Mouse (Mus musculus) neural tube, embryonic 15.5 days (tissue): Measurements from ENCODE around the gene Ebi3. TPM values are rescaled to one million over a fixed set of nuclear protein-coding genes. Genes with fewer than 3 reads are reported as not detected.
"Not testable (repeated sequence)": the region's sequence is repeated elsewhere in the genome, so short reads cannot be mapped to it uniquely, and the experiment has no call there.

Experiments used
- ATAC-seq: fragments of 200-750 bp; cut with Nextera tagmentation; 2 replicates; pipeline ENCODE4 v1.8.0; 2017; ENCODE audit warnings: mild to moderate bottlenecking, moderate TSS enrichment, moderate library complexity; ENCODE audit not compliant: low FRiP score
- H3K27ac ChIP-seq: fragments of 300-500 bp; sonication (generic); replicated peaks from 2 replicates; pipeline ENCODE4 v1.5.1; 2015; ENCODE audit warnings: mild to moderate bottlenecking, inconsistent platforms
- H3K27me3 ChIP-seq: fragments of 300-500 bp; sonication (generic); replicated peaks from 2 replicates; pipeline ENCODE4 v1.6.1; 2015; ENCODE audit warnings: inconsistent platforms
- H3K36me3 ChIP-seq: fragments of 300-500 bp; sonication (generic); 2 replicates; pipeline ENCODE4 v1.6.1; 2015; ENCODE audit warnings: inconsistent platforms
- H3K4me1 ChIP-seq: fragments of 300-500 bp; sonication (generic); 2 replicates; pipeline ENCODE4 v1.6.1; 2015; ENCODE audit warnings: inconsistent platforms
- H3K4me2 ChIP-seq: fragments of 300-500 bp; sonication (generic); 2 replicates; pipeline ENCODE4 v1.6.1; 2015; ENCODE audit warnings: inconsistent platforms, mild to moderate bottlenecking, moderate library complexity
- H3K4me3 ChIP-seq: fragments of 300-500 bp; sonication (generic); replicated peaks from 2 replicates; pipeline ENCODE4 v1.5.1; 2015; ENCODE audit warnings: mild to moderate bottlenecking, inconsistent platforms
- H3K9ac ChIP-seq: fragments of 300-500 bp; sonication (generic); replicated peaks from 2 replicates; pipeline ENCODE4 v1.6.1; 2015; ENCODE audit warnings: mild to moderate bottlenecking, inconsistent platforms
- H3K9me3 ChIP-seq: fragments of 300-500 bp; sonication (generic); replicated peaks from 2 replicates; pipeline ENCODE4 v1.6.1; 2016; ENCODE audit warnings: inconsistent platforms
- WGBS: fragments of 180-500 bp; shearing (Covaris S2); methylation state at CpG from one replicate; pipeline ENCODE4 v1.1.7; 2015; ENCODE audit warnings: mixed read lengths; 5-methylcytosine and 5-hydroxymethylcytosine counted together
- polyA plus RNA-seq: library from polyadenylated mRNA; unstranded; fragments of >200 nt; fragmentation: Nextera tagmentation; extraction: Ambion mirVana; gene quantifications from 2 replicates; pipeline ENCODE4 v1.2.1, GENCODE M21; 2015

Gene Ebi3
- polyA plus RNA-seq, result 7.4 and 9.0 TPM in 2 replicates

DNA sequence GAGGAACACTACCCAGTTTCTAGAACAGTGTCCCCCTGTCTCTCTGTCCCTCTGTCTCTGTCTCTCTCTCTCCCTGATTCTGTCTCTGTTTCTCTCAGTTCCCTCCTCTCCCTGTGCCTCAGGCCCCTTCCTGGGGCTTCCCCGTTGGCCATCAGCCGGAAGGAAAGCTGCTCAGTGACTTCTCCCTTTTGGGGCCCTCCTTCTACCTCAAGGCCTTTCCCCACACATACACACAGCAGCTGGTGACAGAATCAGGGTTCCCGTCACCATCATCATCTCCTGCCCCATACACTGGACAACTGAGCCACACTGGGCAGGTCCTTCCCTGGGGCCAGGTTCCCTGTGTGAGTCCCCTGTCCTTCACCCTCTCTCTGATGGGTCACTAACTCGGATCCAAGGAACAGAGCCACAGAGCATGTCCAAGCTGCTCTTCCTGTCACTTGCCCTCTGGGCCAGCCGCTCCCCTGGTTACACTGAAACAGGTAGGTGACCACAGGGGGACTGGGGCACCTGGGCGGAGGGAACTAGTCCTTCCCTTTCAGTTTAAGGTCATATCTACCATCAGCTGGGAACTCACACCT is at the start of gene Ebi3:
Ebi3 (plus strand) TSS at position 194 of the 581 bp plus-strand sequence.
- Histone ChIP-seq H3K4me3 (no peak within 1 kb of the TSS), H3K27ac (no peak within 1 kb of the TSS), H3K36me3 (no peaks in the 10 kb centered on the region), H3K4me2 (no peak within 1 kb of the TSS), H3K9ac (no peak within 1 kb of the TSS), H3K9me3 (no peaks in the 10 kb centered on the region), H3K27me3 (peaks cover 8% of the 10 kb centered on the region; the same call in 1 of the 2 replicates), H3K4me1 (peaks cover 22% of the 10 kb centered on the region)
- ATAC-seq, result no peak
- 76% methylated on average over 6 of the region's 6 CpGs for WGBS

DNA sequence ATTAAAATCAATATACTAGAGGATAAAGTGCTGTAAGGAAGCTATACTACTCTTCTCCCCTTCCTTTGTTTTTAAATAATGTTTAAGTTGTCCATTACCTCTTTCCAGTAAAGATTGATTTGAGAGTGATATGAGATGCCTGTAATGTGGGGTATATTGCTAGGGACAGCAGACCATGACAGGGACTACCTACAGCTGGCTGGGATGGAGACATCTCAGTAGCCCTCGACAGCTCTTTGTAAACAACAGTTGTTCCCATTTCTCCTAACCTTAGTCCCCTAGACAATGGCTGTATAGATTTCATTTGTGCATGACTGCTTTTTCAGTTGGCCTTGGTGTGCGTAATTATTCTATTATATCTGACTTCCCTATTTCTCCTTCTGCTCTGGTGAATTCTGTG is 49.4 kb upstream of the Ebi3 start:
- peaks cover 5% of the 10 kb centered on the region; the same call in 1 of the 2 replicates for H3K9me3 ChIP-seq
- H3K4me3 ChIP-seq, result no peak overlapping the region
- no peaks in the 10 kb centered on the region for H3K4me1 ChIP-seq
- 61% methylated on average over 2 of the region's 2 CpGs for WGBS
- ATAC-seq, result no peak
- no peak overlapping the region for H3K4me2 ChIP-seq
- H3K27ac ChIP-seq, result no peak overlapping the region
- peaks cover 9% of the 10 kb centered on the region for H3K36me3 ChIP-seq
- H3K9ac ChIP-seq, result no peak overlapping the region
- H3K27me3 ChIP-seq, result no peaks in the 10 kb centered on the region

GRCm38 (mm10) chr17:55903687-55904086 is 48.8 kb upstream of the Ebi3 start:
- 0 out of 2 replicates have a peak, but pooled peaks cover 3% of the 10 kb centered on the region for H3K36me3 ChIP-seq
- no peaks in the 10 kb centered on the region for H3K4me1 ChIP-seq
- H3K27ac ChIP-seq, result no peak overlapping the region
- H3K9ac ChIP-seq, result no peak overlapping the region
- no peak for ATAC-seq
- WGBS, result 85% methylated on average over 1 of the region's 1 CpGs
- no peaks in the 10 kb centered on the region for H3K9me3 ChIP-seq
- H3K27me3 ChIP-seq, result no peaks in the 10 kb centered on the region
- no peak overlapping the region for H3K4me2 ChIP-seq
- no peak overlapping the region for H3K4me3 ChIP-seq

GRCm38 (mm10) chr17:55904131-55904530 is 48.3 kb upstream of the Ebi3 start:
- Histone ChIP-seq H3K9ac (no peak overlapping the region), H3K4me3 (no peak overlapping the region), H3K27me3 (no peaks in the 10 kb centered on the region), H3K9me3 (no peaks in the 10 kb centered on the region), H3K27ac (no peak overlapping the region), H3K4me1 (no peaks in the 10 kb centered on the region), H3K4me2 (no peak overlapping the region), H3K36me3 (0 out of 2 replicates have a peak, but pooled peaks cover 3% of the 10 kb centered on the region)
- ATAC-seq, result no peak
- 74% methylated on average over 6 of the region's 6 CpGs for WGBS

DNA sequence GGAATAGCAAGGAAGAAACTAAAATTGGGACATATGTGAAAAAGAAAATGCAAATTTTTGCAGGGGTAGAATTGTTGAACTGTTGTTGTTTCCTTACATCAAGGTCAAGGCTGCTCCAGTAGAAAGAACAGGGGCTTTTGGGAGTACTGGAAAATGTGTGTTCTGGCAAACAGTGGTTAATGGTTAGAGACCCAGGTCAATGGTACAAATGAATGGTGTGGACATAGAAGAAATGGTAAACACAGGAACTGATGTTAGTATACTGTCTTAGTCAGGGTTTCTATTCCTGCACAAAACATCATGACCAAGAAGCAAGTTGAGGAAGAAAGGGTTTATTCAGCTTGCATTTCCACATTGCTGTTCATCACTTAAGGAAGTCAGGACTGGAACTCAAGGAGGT is 45.8 kb upstream of the Ebi3 start:
- H3K27me3 ChIP-seq, result no peaks in the 10 kb centered on the region
- no peak for ATAC-seq
- H3K9ac ChIP-seq, result no peak overlapping the region
- H3K4me1 ChIP-seq, result no peaks in the 10 kb centered on the region
- no peaks in the 10 kb centered on the region for H3K9me3 ChIP-seq
- no peak overlapping the region for H3K4me3 ChIP-seq
- H3K4me2 ChIP-seq, result no peak overlapping the region
- no peak overlapping the region for H3K27ac ChIP-seq
- H3K36me3 ChIP-seq, result no peaks in the 10 kb centered on the region

- Histone ChIP-seq H3K27me3 (no peaks in the 10 kb centered on the region), H3K27ac (peak overlapping the region; percentile 85), H3K4me1 (peaks cover 10% of the 10 kb centered on the region; the same call in 1 of the 2 replicates), H3K9ac (peak overlapping the region; percentile 73), H3K4me3 (peak overlapping the region; percentile 57), H3K9me3 (no peaks in the 10 kb centered on the region), H3K4me2 (peak overlapping the region; percentile 77), H3K36me3 (no peaks in the 10 kb centered on the region)
- 2% methylated on average over 33 of the region's 33 CpGs for WGBS
- ATAC-seq, result peak; percentile 98
These were observed 20.6 kb upstream of the Ebi3 start for GRCm38 (mm10) chr17:55931553-55932502.

DNA sequence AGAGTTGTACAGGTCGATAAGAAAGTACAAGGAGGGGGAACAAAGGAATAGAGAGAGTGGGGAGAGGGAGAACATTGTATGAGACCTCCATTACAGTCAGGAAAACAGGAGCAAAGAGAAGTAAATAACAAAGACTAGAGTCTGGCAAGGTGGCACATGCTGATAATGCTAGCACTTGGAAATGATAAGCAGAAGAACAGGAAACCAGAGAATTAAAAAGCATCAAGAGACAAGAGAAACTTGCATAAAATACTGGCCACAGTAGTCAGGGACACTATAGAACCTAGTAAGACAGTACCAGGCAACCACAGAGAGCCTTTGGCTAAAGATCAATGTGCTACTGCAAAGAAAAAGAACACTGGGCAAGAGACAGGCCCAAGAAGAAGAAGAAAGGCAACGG is 19.8 kb upstream of the Ebi3 start:
- no peaks in the 10 kb centered on the region for H3K36me3 ChIP-seq
- 71% methylated on average over 2 of the region's 2 CpGs for WGBS
- peak overlapping the region; percentile 73 for H3K9ac ChIP-seq
- peak overlapping the region; percentile 77 for H3K4me2 ChIP-seq
- ATAC-seq, result 0 out of 2 replicates have a peak, but pooled peaks have one; percentile 2
- H3K27ac ChIP-seq, result 0 out of 2 replicates have a peak overlapping the region, but pooled peaks have one; percentile 63
- peaks cover 10% of the 10 kb centered on the region; the same call in 1 of the 2 replicates for H3K4me1 ChIP-seq
- no peaks in the 10 kb centered on the region for H3K9me3 ChIP-seq
- peak overlapping the region; percentile 57 for H3K4me3 ChIP-seq
- H3K27me3 ChIP-seq, result no peaks in the 10 kb centered on the region

DNA sequence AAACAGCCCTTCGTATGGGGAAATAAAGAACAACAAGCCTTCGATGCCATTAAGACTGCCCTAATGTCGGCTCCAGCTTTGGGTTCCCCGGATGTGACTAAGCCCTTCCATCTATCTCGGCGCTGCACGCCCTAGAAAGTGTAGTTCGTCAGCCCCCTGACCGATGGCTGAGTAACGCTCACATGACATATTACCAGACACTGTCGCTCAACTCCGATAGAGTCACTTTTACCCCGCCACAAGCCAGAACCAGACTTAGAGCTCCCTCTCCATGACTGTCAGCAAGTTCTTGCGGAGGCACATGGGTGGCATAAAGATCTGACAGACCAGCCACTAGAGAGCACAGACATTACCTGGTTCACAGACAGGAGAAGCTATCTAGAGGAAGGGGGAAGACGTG is 19.2 kb upstream of the Ebi3 start:
- no peaks in the 10 kb centered on the region for H3K27me3 ChIP-seq
- WGBS, result 97% methylated on average over 15 of the region's 15 CpGs
- H3K4me2 ChIP-seq, result no peak overlapping the region
- peaks cover 10% of the 10 kb centered on the region; the same call in 1 of the 2 replicates for H3K4me1 ChIP-seq
- no peak overlapping the region for H3K9ac ChIP-seq
- peaks cover 3% of the 10 kb centered on the region; the same call in 1 of the 2 replicates for H3K36me3 ChIP-seq
- no peak overlapping the region for H3K4me3 ChIP-seq
- H3K27ac ChIP-seq, result no peak overlapping the region
- no peak for ATAC-seq
- no peaks in the 10 kb centered on the region for H3K9me3 ChIP-seq

GRCm38 (mm10) chr17:55944387-55944865 is 8.0 kb upstream of the Ebi3 start:
- not testable (repeated sequence) for H3K9ac ChIP-seq, ATAC-seq, H3K27me3 ChIP-seq, H3K9me3 ChIP-seq, H3K36me3 ChIP-seq
- H3K4me1 ChIP-seq, result peaks cover 11% of the 10 kb centered on the region
- H3K4me2 ChIP-seq, result peak overlapping the region; percentile 87
- 36% methylated on average over 10 of the region's 10 CpGs for WGBS
- H3K4me3 ChIP-seq, result peak overlapping the region; percentile 55
- H3K27ac ChIP-seq, result peak overlapping the region; percentile 94

GRCm38 (mm10) chr17:55944866-55945682 is 7.4 kb upstream of the Ebi3 start:
- H3K36me3 ChIP-seq, H3K9me3 ChIP-seq, H3K27me3 ChIP-seq: not testable (repeated sequence)
- H3K9ac ChIP-seq, result peak overlapping the region; percentile 70
- peak overlapping the region; percentile 94 for H3K27ac ChIP-seq
- peak overlapping the region; percentile 87 for H3K4me2 ChIP-seq
- WGBS, result under 1% methylated on average over 56 of the region's 56 CpGs
- H3K4me3 ChIP-seq, result peak overlapping the region; percentile 55
- ATAC-seq, result peak; percentile 98
- peaks cover 11% of the 10 kb centered on the region for H3K4me1 ChIP-seq

- ATAC-seq, result no peak
- H3K4me1 ChIP-seq, result peaks cover 11% of the 10 kb centered on the region
- peak overlapping the region; percentile 94 for H3K27ac ChIP-seq
- no peaks in the 10 kb centered on the region for H3K36me3 ChIP-seq
- no peaks in the 10 kb centered on the region for H3K9me3 ChIP-seq
- 31% methylated on average over 5 of the region's 5 CpGs for WGBS
- H3K27me3 ChIP-seq, result no peaks in the 10 kb centered on the region
- H3K4me3 ChIP-seq, result peak overlapping the region; percentile 55
- H3K9ac ChIP-seq, result peak overlapping the region; percentile 70
- H3K4me2 ChIP-seq, result peak overlapping the region; percentile 87
These were observed 6.7 kb upstream of the Ebi3 start for GRCm38 (mm10) chr17:55945696-55946095.
